Mouse (Mus musculus): Measurements from ENCODE around the gene Mapt. TPM values are rescaled to one million over a fixed set of nuclear protein-coding genes. Genes with fewer than 3 reads are reported as not detected.

Mapt gene
- polyA plus RNA-seq, 1 experiment from 2014 or later, result 0.24 TPM

DNA sequence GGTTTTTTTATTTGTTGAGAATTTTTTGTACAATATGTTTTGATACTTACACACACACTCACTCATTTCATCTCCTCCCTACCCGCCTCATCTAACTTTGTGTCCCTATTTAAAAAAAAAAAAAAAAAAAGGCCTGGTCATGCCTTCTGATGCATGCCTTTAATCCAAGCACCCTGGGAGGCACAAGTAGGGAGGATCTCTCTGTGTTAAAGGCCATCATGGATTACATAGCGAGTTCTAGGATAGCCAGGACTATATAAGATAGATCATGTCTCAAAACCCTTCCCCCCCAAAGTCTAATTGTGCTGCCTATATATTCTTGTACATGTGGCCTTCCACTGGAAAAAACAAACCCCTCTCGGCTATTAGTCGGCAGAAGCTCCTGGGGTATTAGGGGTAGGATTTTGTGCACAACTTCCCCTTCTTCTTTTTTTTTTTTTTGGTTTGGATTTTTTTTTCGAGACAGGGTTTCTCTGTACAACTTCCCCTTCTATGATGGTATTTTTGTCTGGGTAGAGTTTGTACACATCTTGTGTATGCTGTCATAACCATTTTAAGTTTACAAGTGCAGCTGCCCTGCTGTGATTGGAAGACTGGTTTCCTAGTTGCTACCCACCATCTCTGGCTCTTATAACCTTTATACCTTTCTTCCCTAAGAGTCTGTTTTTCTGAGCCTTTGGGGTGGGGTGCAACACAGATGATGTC is 136.4 kb downstream of the Mapt start:
- H3K27me3 ChIP-seq (replicated peaks), result no peaks in the 10 kb centered on the region
- H3K4me3 ChIP-seq, result no peak overlapping the region
- H3K27ac ChIP-seq, result no peak overlapping the region
- no peak overlapping the region for H3K9ac ChIP-seq
- no peaks in the 10 kb centered on the region for H3K9me3 ChIP-seq (replicated peaks)
- H3K4me1 ChIP-seq, result peaks cover 5% of the 10 kb centered on the region; the same call in 1 of the 2 replicates
- no peak overlapping the region for H3K4me2 ChIP-seq
- ATAC-seq, result no peak
- WGBS (ENCODE audit: insufficient replicate concordance), result 58% methylated on average over 5 of the region's 5 CpGs
- peaks cover 55% of the 10 kb centered on the region for H3K36me3 ChIP-seq

DNA sequence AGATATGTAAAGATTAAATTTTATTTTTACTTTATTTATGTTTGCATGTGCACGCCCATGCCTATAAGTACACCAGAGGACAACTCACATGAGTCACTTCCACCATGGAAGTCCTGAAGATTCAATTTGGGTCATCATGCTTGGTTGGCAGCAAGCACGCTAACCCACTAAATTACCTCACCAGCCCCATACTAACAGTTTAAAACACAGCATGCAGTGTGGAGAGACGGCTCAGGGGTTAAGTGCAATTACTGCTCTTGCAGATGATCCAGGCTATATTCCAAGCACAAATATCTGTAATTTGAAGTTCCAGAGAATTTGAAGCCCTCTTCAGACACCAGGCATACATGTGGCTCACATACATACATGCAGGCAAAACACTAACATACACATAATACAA is 145.1 kb downstream of the Mapt start:
- H3K9me3 ChIP-seq (replicated peaks), result no peaks in the 10 kb centered on the region
- H3K27me3 ChIP-seq (replicated peaks), result no peaks in the 10 kb centered on the region
- H3K9ac ChIP-seq, result no peak overlapping the region
- WGBS (ENCODE audit: insufficient replicate concordance), result 86% methylated on average over 3 of the region's 3 CpGs
- peaks cover 35% of the 10 kb centered on the region for H3K36me3 ChIP-seq
- no peak overlapping the region for H3K4me3 ChIP-seq
- H3K4me1 ChIP-seq, result no peaks in the 10 kb centered on the region
- no peak overlapping the region for H3K27ac ChIP-seq
- ATAC-seq, result no peak
- H3K4me2 ChIP-seq, result no peak overlapping the region

DNA sequence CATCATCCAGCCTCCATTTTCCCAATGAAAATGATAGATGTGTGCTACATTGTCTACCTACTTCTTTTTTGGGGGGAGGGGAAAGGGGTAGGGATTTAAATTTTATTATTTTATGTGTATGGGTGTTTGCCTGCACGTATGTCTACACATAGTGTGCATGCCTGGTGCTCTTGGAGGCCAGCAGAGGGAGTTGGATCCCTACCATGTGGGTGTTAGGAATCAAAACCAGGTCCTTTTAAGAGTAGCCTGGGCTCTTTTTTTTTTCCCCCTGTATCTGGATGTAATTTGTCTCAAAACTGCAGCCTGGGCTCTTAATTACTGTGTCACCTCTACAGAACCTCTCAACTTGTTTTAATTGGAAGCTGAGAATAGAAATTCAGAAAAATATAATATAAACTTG is 148.4 kb downstream of the Mapt start:
- peaks cover 15% of the 10 kb centered on the region for H3K36me3 ChIP-seq
- no peak overlapping the region for H3K9ac ChIP-seq
- H3K9me3 ChIP-seq (replicated peaks), result no peaks in the 10 kb centered on the region
- H3K4me3 ChIP-seq, result no peak overlapping the region
- no peak for ATAC-seq
- no peak overlapping the region for H3K4me2 ChIP-seq
- WGBS (ENCODE audit: insufficient replicate concordance), result 73% methylated on average over 1 of the region's 1 CpGs
- H3K27me3 ChIP-seq (replicated peaks), result no peaks in the 10 kb centered on the region
- H3K27ac ChIP-seq, result no peak overlapping the region
- peaks cover 8% of the 10 kb centered on the region; the same call in 1 of the 2 replicates for H3K4me1 ChIP-seq

Small RNA genes lying within 50 kb of the gene (microRNA-seq; reads per million reads assigned to microRNA genes)
- gene Gm47310, result not detected

Other genes with a start within 250 kb of the Mapt start
- gene Crhr1, start 98.5 kb upstream of the Mapt start, polyA plus RNA-seq (2016; fragmentation: Nextera tagmentation; extraction: Ambion mirVana), result not detected in 2 replicates
- not detected in 2 replicates for gene Sppl2c, start 45.1 kb upstream of the Mapt start, polyA plus RNA-seq (2016; fragmentation: Nextera tagmentation; extraction: Ambion mirVana)
- gene Kansl1, start 237.5 kb downstream of the Mapt start, polyA plus RNA-seq (2016; fragmentation: Nextera tagmentation; extraction: Ambion mirVana), result 9.4 and 10.2 TPM in 2 replicates